Mouse (Mus musculus) CH12.LX (cell line): ENCODE results near the gene Iba57. TPM values are rescaled to one million over a fixed set of nuclear protein-coding genes. Genes with fewer than 3 reads are reported as not detected.

Source experiments
- DNase-seq: peaks from one replicate; pipeline ENCODE4 v3.0.0-alpha.2; 2013; ENCODE audit errors: extremely low read depth
- H3K27ac ChIP-seq: 2 replicates; pipeline ENCODE4 v1.5.1; 2012; ENCODE audit warnings: low read depth, mild to moderate bottlenecking, control low read depth, moderate library complexity; ENCODE audit not compliant: insufficient read depth
- H3K27me3 ChIP-seq: replicated peaks from 2 replicates; pipeline ENCODE3; 2012; ENCODE audit warnings: inconsistent platforms
- H3K36me3 ChIP-seq, 2 experiments: replicated peaks in 1 of 2; 2 replicates each; pipeline versions ENCODE3 to v1.6.1; 2012; ENCODE audit warnings: inconsistent platforms in 1 of 2, low read length in 1 of 2, mild to moderate bottlenecking in 1 of 2, mixed read lengths in 1 of 2, moderate library complexity in 1 of 2; ENCODE audit not compliant: control insufficient read depth in 1 of 2, insufficient read depth in 1 of 2
- H3K4me1 ChIP-seq, 2 experiments: 2 replicates each; pipeline ENCODE4 v1.6.1; 2012; ENCODE audit warnings: inconsistent platforms in 1 of 2, moderate library complexity in 1 of 2; ENCODE audit not compliant: insufficient read depth in 2 of 2, control insufficient read depth in 1 of 2
- H3K4me2 ChIP-seq: 2 replicates; pipeline ENCODE4 v1.6.1; 2012; ENCODE audit warnings: low read depth, mild to moderate bottlenecking, control low read depth; ENCODE audit not compliant: poor library complexity, insufficient read depth, severe bottlenecking
- H3K4me3 ChIP-seq, 3 experiments: fragments of 150-350 bp in 1 of 3; sonication (generic) in 1 of 3; replicated peaks in 1 of 3; 2 replicates each; pipeline versions ENCODE3 to v1.5.1; 2011 to 2012; ENCODE audit warnings: low read depth in 2 of 3, low read length in 2 of 3, mild to moderate bottlenecking in 2 of 3, moderate library complexity in 2 of 3, control low read depth in 1 of 3, improper control_type of control experiment in 1 of 3, inconsistent platforms in 1 of 3, mixed read lengths in 1 of 3; ENCODE audit not compliant: poor library complexity in 1 of 3
- H3K79me2 ChIP-seq: replicated peaks from 2 replicates; pipeline ENCODE4 v1.6.1; 2012; ENCODE audit warnings: mild to moderate bottlenecking, moderate library complexity; ENCODE audit not compliant: control insufficient read depth, poor library complexity, insufficient read depth, severe bottlenecking; ENCODE audit errors: extremely low read depth
- H3K9ac ChIP-seq: 2 replicates; pipeline ENCODE4 v1.6.1; 2012; ENCODE audit warnings: low read depth, mild to moderate bottlenecking, control low read depth, moderate library complexity; ENCODE audit not compliant: insufficient read depth
- H3K9me3 ChIP-seq: replicated peaks from 2 replicates; pipeline ENCODE3; 2012; ENCODE audit warnings: low read length, inconsistent platforms, mixed read lengths
- BHLHE40 ChIP-seq: IDR thresholded peaks from 2 replicates; pipeline ENCODE4 v1.6.1; 2011; ENCODE audit warnings: mild to moderate bottlenecking, low read depth, low read length, improper control_type of control experiment
- E2F4 ChIP-seq: IDR thresholded peaks from 2 replicates; pipeline ENCODE4 v1.6.1; 2011; ENCODE audit warnings: low read depth, low read length, improper control_type of control experiment; ENCODE audit not compliant: insufficient replicate concordance
- ELF1 ChIP-seq: IDR thresholded peaks from 2 replicates; pipeline ENCODE4 v1.6.1; 2014; ENCODE audit warnings: low read depth, mild to moderate bottlenecking, inconsistent platforms, low read length, improper control_type of control experiment
- EP300 ChIP-seq: IDR thresholded peaks from 2 replicates; pipeline ENCODE4 v1.6.1; 2011; ENCODE audit warnings: low read length, improper control_type of control experiment
- ETS1 ChIP-seq: conservative IDR thresholded peaks from 2 replicates; pipeline ENCODE4 v1.6.1; 2012; ENCODE audit warnings: low read depth, mild to moderate bottlenecking, inconsistent platforms, low read length, improper control_type of control experiment, moderate library complexity
- GABPA ChIP-seq: IDR thresholded peaks from 2 replicates; pipeline ENCODE4 v1.6.1; 2012; ENCODE audit warnings: low read depth, low read length, improper control_type of control experiment, inconsistent platforms; ENCODE audit not compliant: insufficient replicate concordance
- HCFC1 ChIP-seq: IDR thresholded peaks from 2 replicates; pipeline ENCODE4 v1.6.1; 2012; ENCODE audit warnings: low read depth, mild to moderate bottlenecking, inconsistent platforms, low read length, improper control_type of control experiment
- IRF4 ChIP-seq: IDR thresholded peaks from 2 replicates; pipeline ENCODE4 v1.6.1; 2014; ENCODE audit warnings: low read depth, mild to moderate bottlenecking, inconsistent platforms, low read length, improper control_type of control experiment
- JUND ChIP-seq: conservative IDR thresholded peaks from 2 replicates; pipeline ENCODE4 v1.6.1; 2011; ENCODE audit warnings: low read depth, low read length, improper control_type of control experiment
- MAFK ChIP-seq: IDR thresholded peaks from 2 replicates; pipeline ENCODE4 v1.6.1; 2011; ENCODE audit warnings: low read length, improper control_type of control experiment; ENCODE audit not compliant: insufficient replicate concordance
- MAX ChIP-seq: IDR thresholded peaks from 2 replicates; pipeline ENCODE4 v1.6.1; 2011; ENCODE audit warnings: low read length, improper control_type of control experiment
- MAZ ChIP-seq: IDR thresholded peaks from 2 replicates; pipeline ENCODE4 v1.6.1; 2012; ENCODE audit warnings: low read depth, mild to moderate bottlenecking, inconsistent platforms, low read length, improper control_type of control experiment, moderate library complexity
- MEF2A ChIP-seq: IDR thresholded peaks from 2 replicates; pipeline ENCODE4 v1.6.1; 2014; ENCODE audit warnings: low read depth, mild to moderate bottlenecking, inconsistent platforms, low read length, improper control_type of control experiment, borderline replicate concordance
- MXI1 ChIP-seq: IDR thresholded peaks from 2 replicates; pipeline ENCODE4 v1.6.1; 2011; ENCODE audit warnings: mild to moderate bottlenecking, low read depth, low read length, improper control_type of control experiment
- MYC ChIP-seq: IDR thresholded peaks from 2 replicates; pipeline ENCODE4 v1.6.1; 2011; ENCODE audit warnings: low read depth, mild to moderate bottlenecking, improper control_type of control experiment, low read length
- NELFE ChIP-seq: IDR thresholded peaks from 2 replicates; pipeline ENCODE4 v1.6.1; 2011; ENCODE audit warnings: low read depth, low read length, improper control_type of control experiment
- NRF1 ChIP-seq: IDR thresholded peaks from 2 replicates; pipeline ENCODE4 v1.6.1; 2014; ENCODE audit warnings: low read depth, mild to moderate bottlenecking, inconsistent platforms, low read length, improper control_type of control experiment, moderate library complexity
- PAX5 ChIP-seq: IDR thresholded peaks from 2 replicates; pipeline ENCODE4 v1.6.1; 2012; ENCODE audit warnings: low read length, inconsistent platforms, mixed read lengths
- POLR2A ChIP-seq: IDR thresholded peaks from 2 replicates; pipeline ENCODE4 v1.6.1; 2011; ENCODE audit warnings: low read depth, mild to moderate bottlenecking, improper control_type of control experiment, low read length
- SIN3A ChIP-seq: IDR thresholded peaks from 2 replicates; pipeline ENCODE4 v1.6.1; 2012; ENCODE audit warnings: low read length, improper control_type of control experiment, inconsistent platforms
- SMC3 ChIP-seq: IDR thresholded peaks from 2 replicates; pipeline ENCODE4 v1.6.1; 2011; ENCODE audit warnings: low read depth, low read length, improper control_type of control experiment
- TBP ChIP-seq: conservative IDR thresholded peaks from 2 replicates; pipeline ENCODE4 v1.6.1; 2011; ENCODE audit warnings: low read depth, low read length, improper control_type of control experiment
- TCF12 ChIP-seq: IDR thresholded peaks from 2 replicates; pipeline ENCODE4 v1.6.1; 2014; ENCODE audit warnings: low read depth, mild to moderate bottlenecking, inconsistent platforms, low read length, improper control_type of control experiment
- UBTF ChIP-seq: IDR thresholded peaks from 2 replicates; pipeline ENCODE4 v1.6.1; 2012; ENCODE audit warnings: low read depth, mild to moderate bottlenecking, inconsistent platforms, low read length, improper control_type of control experiment, moderate library complexity
- dilution Hi-C: fragments of 300-500 bp; cut with MboI; formaldehyde crosslinking; loops from 2 replicates; pipeline ENCODE4 v1.14.3; 2020; ENCODE audit warnings: low sequenced_read_pairs; ENCODE audit not compliant: extremely low pct_unique_long_range_greater_than_20kb, extremely low pct_ligation_motif_present
- in situ Hi-C: fragments of 300-500 bp; cut with MboI; formaldehyde crosslinking; loops from 3 replicates; pipeline ENCODE4 v1.14.3; 2019; ENCODE audit warnings: low sequenced_read_pairs, low pct_ligation_motif_present, low pct_unique_long_range_greater_than_20kb, mixed read lengths
- polyA plus RNA-seq: library from polyadenylated mRNA; unstranded; fragments of >175 nt; gene quantifications from 2 replicates; pipeline ENCODE4 v1.2.1, GENCODE M21; 2012; ENCODE audit warnings: low read depth; ENCODE audit not compliant: insufficient read length
- total RNA-seq, 2 experiments: library from RNA; depleted of rRNA; stranded (reverse); fragments of 300-350 nt in 1 of 2; fragments of >200 nt in 1 of 2; gene quantifications; 2 replicates each; pipeline ENCODE4 v1.2.3; 2012 to 2014

The Iba57 gene
- total and polyA plus RNA-seq, 3 experiments, result 4.0 to 7.5 (median 4.6) TPM

DNA sequence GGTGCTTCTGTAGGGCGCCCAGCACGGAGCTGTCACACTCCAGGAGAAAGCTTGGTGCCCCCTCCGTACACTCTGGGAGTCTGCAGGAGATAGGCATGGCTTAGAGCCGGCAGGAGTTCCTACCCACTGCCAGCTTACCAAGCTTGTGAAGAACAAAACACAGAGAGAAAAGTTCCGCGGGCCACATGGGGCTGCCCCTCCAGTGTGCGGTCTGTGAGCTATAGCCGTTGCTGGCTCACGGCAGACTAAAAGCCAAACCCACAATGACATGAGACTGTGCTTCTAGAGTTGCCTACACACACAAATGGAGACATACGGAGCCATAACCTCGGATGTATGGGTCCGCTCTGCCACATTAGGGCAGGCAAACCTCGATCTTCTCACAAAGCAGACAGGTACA lies 4.4 kb downstream of the Iba57 start:
- no peaks in the 10 kb centered on the region for H3K9me3 ChIP-seq
- H3K4me1 ChIP-seq, result peaks cover 24 to 52% of the 10 kb centered on the region in 2 experiments
- H3K36me3 ChIP-seq, result peaks cover 11 to 36% of the 10 kb centered on the region in 2 experiments
- TF ChIP-seq MAX, result peak; percentile 80
- peak; percentile 71 for TF ChIP-seq MEF2A
- peak; percentile 81; the same call in 1 of the 2 replicates for TF ChIP-seq UBTF
- no peak for TF ChIP-seq SMC3
- TF ChIP-seq EP300, result peak; percentile 74
- 0 out of 2 replicates have a peak, but pooled peaks have one; percentile 16 for TF ChIP-seq HCFC1
- peak; percentile 63; the same call in 1 of the 2 replicates for TF ChIP-seq MYC
- TF ChIP-seq E2F4, result no peak
- 0 out of 2 replicates have a peak, but pooled peaks have one; percentile 24 for TF ChIP-seq MAFK
- peak; percentile 50; the same call in 1 of the 2 replicates for TF ChIP-seq NELFE
- peak; percentile 65; the same call in 1 of the 2 replicates for TF ChIP-seq IRF4
- peak; percentile 52 for TF ChIP-seq ETS1
- 0 out of 2 replicates have a peak, but pooled peaks have one; percentile 25 for TF ChIP-seq TBP
- peak; percentile 54; the same call in 1 of the 2 replicates for TF ChIP-seq TCF12
- peak; percentile 37; the same call in 1 of the 2 replicates for TF ChIP-seq ELF1
- peak; percentile 78 for TF ChIP-seq MXI1
- peak; percentile 12; the same call in 1 of the 2 replicates for TF ChIP-seq NRF1
- TF ChIP-seq PAX5, result no peak
- peak; percentile 61; the same call in 1 of the 2 replicates for TF ChIP-seq SIN3A
- no peak for TF ChIP-seq POLR2A
- TF ChIP-seq GABPA, result no peak
- TF ChIP-seq JUND, result no peak
- TF ChIP-seq MAZ, result peak; percentile 48; the same call in 1 of the 2 replicates
- TF ChIP-seq BHLHE40, result peak; percentile 61
- H3K4me2 ChIP-seq, result peak overlapping the region; percentile 11
- DNase-seq, result peak; percentile 72
- no peaks in the 10 kb centered on the region for H3K27me3 ChIP-seq
- H3K79me2 ChIP-seq, result no peaks in the 10 kb centered on the region
- no peak overlapping the region for H3K9ac ChIP-seq
- dilution Hi-C loops (no loop called here), in situ Hi-C loops (no loop called here)
- H3K4me3 ChIP-seq, result peak overlapping the region; percentile 7 to 27 (median 8)
- peak overlapping the region; percentile 15; the same call in 1 of the 2 replicates for H3K27ac ChIP-seq
